21 mouse cellular contexts compared by ENCODE assay signal in the genomic region with DNA sequence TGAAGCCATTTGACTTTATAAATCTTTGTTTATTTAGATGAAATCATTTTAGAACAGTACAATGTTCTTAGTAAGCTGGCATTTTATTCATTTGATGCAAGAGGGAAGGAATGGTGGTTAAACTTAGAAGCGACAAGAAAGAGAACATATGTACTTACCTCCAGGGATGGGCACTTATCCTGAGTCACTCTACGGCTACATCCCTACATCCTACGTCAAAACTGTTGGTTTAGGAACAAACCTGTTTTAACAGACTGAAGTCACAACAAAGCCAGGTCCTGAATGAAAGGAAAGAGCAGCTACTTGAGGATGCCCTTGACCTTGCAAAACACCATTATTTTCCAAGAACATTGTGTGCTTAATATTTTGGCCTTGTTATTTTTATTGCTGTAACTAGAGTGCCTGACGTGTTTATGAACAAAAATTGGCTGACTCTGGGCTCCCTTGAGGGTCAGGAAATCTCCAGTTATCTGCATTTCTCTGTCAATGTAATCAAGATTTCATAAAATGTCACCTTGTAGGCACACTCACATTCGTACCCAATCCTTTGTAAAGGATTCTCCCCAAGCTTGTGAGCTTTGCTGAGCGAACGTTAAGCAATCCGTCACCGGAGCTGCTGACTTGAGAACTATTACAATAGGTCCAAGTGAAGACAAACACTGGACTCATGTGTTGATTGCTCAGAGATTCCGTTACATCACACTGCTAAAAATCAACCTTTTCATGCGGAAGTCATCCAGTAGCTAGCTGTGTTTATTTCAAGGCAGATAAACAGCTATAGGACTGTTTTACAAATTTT. TPM values are rescaled to one million over a fixed set of nuclear protein-coding genes. Genes with fewer than 3 reads are reported as not detected.
DNase-seq lines count a peak whose midpoint lies in the region; ATAC-seq and TF ChIP-seq lines count a peak whose summit lies in the region.
"Had no signal": no experiment of that assay in that cellular context is flagged by ENCODE, and none has a peak within 500 bp of the region (broad histone marks: within the 10 kb centered on the region; RNA-seq: fewer than 3 reads in every experiment).

No protein-coding gene starts in this region.

- dilution Hi-C loops in CH12.LX (cut with MboI; ENCODE audit: extremely low pct_ligation_motif_present, extremely low pct_unique_long_range_greater_than_20kb, low sequenced_read_pairs) = no loop called here

- 0 out of 2 replicates have a peak, but pooled peaks have one; percentile 23 for TF ChIP-seq EP300 in CH12.LX (IDR thresholded peaks at IDR 0.05; ENCODE audit: low read length)

- WGBS in heart, embryonic 12.5 days = 67% methylated on average over 11 of the region's 11 CpGs
- 86% methylated on average over 11 of the region's 11 CpGs for WGBS in cerebellum, adult 2 months

- H3K9ac ChIP-seq in heart, embryonic 12.5 days = no peak overlapping the region
- no peak overlapping the region for H3K9ac ChIP-seq in CH12.LX (ENCODE audit: insufficient read depth, low read depth)
- H3K9ac ChIP-seq: embryonic facial prominence, embryonic 13.5 days; forebrain, embryonic 13.5 days; midbrain, embryonic 12.5 days had no signal

- intact Hi-C loops in left cerebral cortex, postnatal 14 days (cut with DNase I) = no loop called here

- H3K4me3 ChIP-seq in heart, embryonic 12.5 days = no peak overlapping the region
- no peak overlapping the region for H3K4me3 ChIP-seq in CH12.LX (replicated peaks in 1 of 3; ENCODE audit: low read depth in 2 of 3, low read length in 2 of 3, poor library complexity in 1 of 3)
- H3K4me3 ChIP-seq in cerebellum, adult 2 months (replicated peaks; ENCODE audit: insufficient read depth, low read depth, low read length) = no peak overlapping the region
- H3K4me3 ChIP-seq: embryonic facial prominence, embryonic 13.5 days; erythroblast, embryonic 14.5 days; forebrain, embryonic 13.5 days; heart, adult 2 months; limb, embryonic 10.5 days; midbrain, embryonic 12.5 days had no signal

- TF ChIP-seq CTCF in CH12.LX (conservative IDR thresholded peaks at IDR 0.05 in 1 of 2, IDR thresholded peaks at IDR 0.05 in 1 of 2; ENCODE audit: low read depth in 2 of 2, low read length in 2 of 2) = no peak
- TF ChIP-seq CTCF in cerebellum, adult 2 months (IDR thresholded peaks at IDR 0.05; ENCODE audit: borderline replicate concordance, insufficient read depth, low read depth, low read length) = no peak

- H3K27ac ChIP-seq in heart, embryonic 12.5 days (ENCODE audit: poor library complexity, severe bottlenecking) = no peak overlapping the region
- no peak overlapping the region for H3K27ac ChIP-seq in CH12.LX (ENCODE audit: insufficient read depth, low read depth)
- H3K27ac ChIP-seq in cerebellum, adult 2 months (ENCODE audit: insufficient read depth, low read length) = no peak overlapping the region
- H3K27ac ChIP-seq: embryonic facial prominence, embryonic 13.5 days; forebrain, embryonic 13.5 days; heart, adult 2 months; limb, embryonic 10.5 days; midbrain, embryonic 12.5 days had no signal

- H3K36me3 ChIP-seq in heart, embryonic 12.5 days = no peaks in the 10 kb centered on the region
- no peaks in the 10 kb centered on the region for H3K36me3 ChIP-seq in CH12.LX (replicated peaks in 1 of 2; ENCODE audit: control insufficient read depth in 1 of 2, insufficient read depth in 1 of 2, low read length in 1 of 2)
- H3K36me3 ChIP-seq: embryonic facial prominence, embryonic 13.5 days; limb, embryonic 10.5 days; midbrain, embryonic 12.5 days had no signal

- TF ChIP-seq POLR2A in CH12.LX (IDR thresholded peaks at IDR 0.05; ENCODE audit: low read depth, low read length) = no peak
- no peak for TF ChIP-seq POLR2A in cerebellum, adult 2 months (IDR thresholded peaks at IDR 0.05; ENCODE audit: borderline replicate concordance, insufficient read depth, low read length)

- no peaks in the 10 kb centered on the region for H3K27me3 ChIP-seq in heart, embryonic 12.5 days (replicated peaks)
- no peaks in the 10 kb centered on the region for H3K27me3 ChIP-seq in CH12.LX (replicated peaks)
- H3K27me3 ChIP-seq in cerebellum, adult 2 months (ENCODE audit: control insufficient read depth, insufficient read depth, low read length) = no peaks in the 10 kb centered on the region
- H3K27me3 ChIP-seq: embryonic facial prominence, embryonic 13.5 days; forebrain, embryonic 13.5 days; midbrain, embryonic 12.5 days had no signal

- no peaks in the 10 kb centered on the region for H3K9me3 ChIP-seq in heart, embryonic 12.5 days (replicated peaks)
- no peaks in the 10 kb centered on the region for H3K9me3 ChIP-seq in CH12.LX (replicated peaks; ENCODE audit: low read length)
- H3K9me3 ChIP-seq: embryonic facial prominence, embryonic 13.5 days; forebrain, embryonic 13.5 days; limb, embryonic 10.5 days; midbrain, embryonic 12.5 days had no signal

- in situ Hi-C loops in CH12.LX (cut with MboI; ENCODE audit: low pct_ligation_motif_present, low pct_unique_long_range_greater_than_20kb, low sequenced_read_pairs) = loop anchor here (10.0 kb wide), 1 partner anchor 241 kb away; no protein-coding TSS in a partner anchor

- TF ChIP-seq RAD21 in CH12.LX (IDR thresholded peaks at IDR 0.05; ENCODE audit: low read depth, low read length) = no peak

- peak; percentile 34 to 47 for DNase-seq in heart, adult 18-20 months
- peak; percentile 29 for DNase-seq in CH12.LX (ENCODE audit: extremely low read depth)
- DNase-seq in brain, adult 2 months (ENCODE audit: low read depth, low spot score) = peak; percentile 48
- peak; percentile 49 for DNase-seq in lung, postnatal 25 days (ENCODE audit: low spot score)
- DNase-seq in left cerebral cortex, postnatal 14 days (ENCODE audit: low spot score in 2 of 2) = no peak
- no peak for DNase-seq in cerebellum, adult 2 months
- DNase-seq: cerebellum, adult 8-10 months; cerebellum, postnatal 36 days; embryo, embryonic 11 days; gastrocnemius, postnatal 10 days; kidney, adult 11 months; layer of hippocampus, adult 9-11 months; right cerebral cortex, postnatal 14 days; spleen, adult 18-20 months had no signal

- no peaks in the 10 kb centered on the region for H3K4me1 ChIP-seq in heart, embryonic 12.5 days (replicated peaks)
- peaks cover 0 to 17% of the 10 kb centered on the region in 2 experiments; a peak in 2 of 4 replicates for H3K4me1 ChIP-seq in CH12.LX (ENCODE audit: control insufficient read depth in 1 of 2, insufficient read depth in 2 of 2)
- no peaks in the 10 kb centered on the region for H3K4me1 ChIP-seq in cerebellum, adult 2 months (ENCODE audit: control insufficient read depth, insufficient read depth, low read length)
- H3K4me1 ChIP-seq: embryonic facial prominence, embryonic 13.5 days; forebrain, embryonic 13.5 days; limb, embryonic 10.5 days; midbrain, embryonic 12.5 days had no signal

- no peak overlapping the region for H3K4me2 ChIP-seq in heart, embryonic 12.5 days
- H3K4me2 ChIP-seq in CH12.LX (ENCODE audit: insufficient read depth, low read depth, poor library complexity, severe bottlenecking) = no peak overlapping the region
- H3K4me2 ChIP-seq: embryonic facial prominence, embryonic 13.5 days; forebrain, embryonic 13.5 days; midbrain, embryonic 12.5 days had no signal

- ATAC-seq in heart, embryonic 12.5 days (ENCODE audit: insufficient number of reproducible peaks, low FRiP score) = no peak
- ATAC-seq: forebrain, embryonic 13.5 days had no signal

- no peaks in the 10 kb centered on the region for H3K79me2 ChIP-seq in CH12.LX (replicated peaks; ENCODE audit: control insufficient read depth, extremely low read depth, insufficient read depth, poor library complexity, severe bottlenecking)

TF ChIP-seq in CH12.LX, 34 proteins besides CTCF, POLR2A, EP300 and RAD21:
- TF ChIP-seq GABPA (IDR thresholded peaks at IDR 0.05; ENCODE audit: insufficient replicate concordance, low read depth, low read length) = no peak
- TF ChIP-seq ETS1 (conservative IDR thresholded peaks at IDR 0.05; ENCODE audit: low read depth, low read length) = peak; percentile 17; the same call in 1 of the 2 replicates
- no peak for TF ChIP-seq MAZ (IDR thresholded peaks at IDR 0.05; ENCODE audit: low read depth, low read length)
- no peak for TF ChIP-seq KAT2A (IDR thresholded peaks at IDR 0.05; ENCODE audit: insufficient replicate concordance, low read length)
- no peak for TF ChIP-seq PAX5 (IDR thresholded peaks at IDR 0.05; ENCODE audit: low read length)
- TF ChIP-seq BHLHE40 (IDR thresholded peaks at IDR 0.05; ENCODE audit: low read depth, low read length) = no peak
- TF ChIP-seq ZC3H11A (IDR thresholded peaks at IDR 0.05; ENCODE audit: low read depth, low read length) = no peak
- no peak for TF ChIP-seq RCOR1 (conservative IDR thresholded peaks at IDR 0.05; ENCODE audit: low read depth, low read length)
- no peak for TF ChIP-seq MXI1 (IDR thresholded peaks at IDR 0.05; ENCODE audit: low read depth, low read length)
- TF ChIP-seq ZMIZ1 (IDR thresholded peaks at IDR 0.05; ENCODE audit: low read depth, low read length) = no peak
- TF ChIP-seq SMC3 (IDR thresholded peaks at IDR 0.05; ENCODE audit: low read depth, low read length) = no peak
- TF ChIP-seq JUN (IDR thresholded peaks at IDR 0.05; ENCODE audit: insufficient read depth, low read depth, low read length) = peak; percentile 7; the same call in 1 of the 2 replicates
- TF ChIP-seq TBP (conservative IDR thresholded peaks at IDR 0.05; ENCODE audit: low read depth, low read length) = no peak
- TF ChIP-seq JUND (conservative IDR thresholded peaks at IDR 0.05; ENCODE audit: low read depth, low read length) = peak; percentile 57; the same call in 1 of the 2 replicates
- TF ChIP-seq UBTF (IDR thresholded peaks at IDR 0.05; ENCODE audit: low read depth, low read length) = no peak
- TF ChIP-seq POLR2AphosphoS2 (IDR thresholded peaks at IDR 0.05; ENCODE audit: low read depth, low read length) = no peak
- no peak for TF ChIP-seq USF1 (IDR thresholded peaks at IDR 0.05; ENCODE audit: low read depth, low read length)
- TF ChIP-seq MEF2A (IDR thresholded peaks at IDR 0.05; ENCODE audit: borderline replicate concordance, low read depth, low read length) = no peak
- TF ChIP-seq ZNF384 (IDR thresholded peaks at IDR 0.05; ENCODE audit: low read depth, low read length) = no peak
- TF ChIP-seq NRF1 (IDR thresholded peaks at IDR 0.05; ENCODE audit: low read depth, low read length) = no peak
- TF ChIP-seq HCFC1 (IDR thresholded peaks at IDR 0.05; ENCODE audit: low read depth, low read length) = no peak
- TF ChIP-seq MAX (IDR thresholded peaks at IDR 0.05; ENCODE audit: low read length) = no peak
- no peak for TF ChIP-seq TCF12 (IDR thresholded peaks at IDR 0.05; ENCODE audit: low read depth, low read length)

RNA-seq across cellular contexts. Expression of a gene that starts 56.3 kb away (rescaled TPM):
- 1 to 10 TPM; 7.6 to 9.1 TPM for total RNA-seq in heart, adult 18-20 months (2021)
- polyA plus RNA-seq in heart, embryonic 12.5 days (2016; fragmentation: Nextera tagmentation; extraction: Ambion mirVana) = 8.8 and 9.4 TPM in 2 replicates
- total RNA-seq in CH12.LX (2012; rRNA removed) = 32.2 and 35.8 TPM in 2 replicates
- 22.2 and 23.1 TPM in 2 replicates for total RNA-seq in CH12.LX (2014; rRNA removed)
- 42.8 and 50.2 TPM in 2 replicates for polyA plus RNA-seq in CH12.LX (2012; ENCODE audit: insufficient read length, low read depth)
- total RNA-seq in left cerebral cortex, postnatal 14 days (2021) = 10 to 100 TPM; 48.1 to 52.2 TPM
- 92.3 and 97.5 TPM in 2 replicates for polyA plus RNA-seq in cerebellum, adult 2 months (2012; rRNA removed)

Comparison
In these comparisons a context has a peak if more than half of its experiments do, and no peak if none do; other contexts are left out.
1. DNase-seq: peak in heart, adult 18-20 months (2 of 2), CH12.LX (single experiment), brain, adult 2 months (single experiment) and lung, postnatal 25 days (single experiment); none in left cerebral cortex, postnatal 14 days (0 of 2) and cerebellum, adult 2 months (0 of 2).